Mouse (Mus musculus) kidney, postnatal 25 days (tissue): Measurements from ENCODE around the gene Bcas3.

Source experiments
- DNase-seq, 2 experiments: peaks; one replicate each; pipeline ENCODE4 v3.0.0; 2021; ENCODE audit warnings: mixed read lengths in 2 of 2

The Bcas3 gene

DNA sequence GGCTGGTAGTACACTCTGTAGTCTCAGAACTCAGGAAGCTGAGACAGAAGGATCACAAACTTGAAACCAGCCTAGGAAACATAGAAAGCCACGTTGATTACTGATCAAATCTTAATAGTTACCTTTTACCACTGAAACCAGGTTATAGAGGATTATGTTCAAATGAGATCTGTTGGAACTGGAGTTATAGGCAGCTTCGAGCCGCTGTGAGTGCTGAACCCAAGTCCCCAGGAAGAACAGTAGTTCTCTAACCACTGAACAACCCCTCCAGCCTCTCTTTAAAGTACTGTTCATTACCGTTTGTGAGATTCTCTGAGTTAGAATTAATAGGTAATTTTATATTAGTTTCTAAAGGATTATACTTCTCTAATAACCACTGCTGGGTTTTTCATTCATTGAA, 188.0 kb downstream of the Bcas3 start:
- DNase-seq, result no peak

DNA sequence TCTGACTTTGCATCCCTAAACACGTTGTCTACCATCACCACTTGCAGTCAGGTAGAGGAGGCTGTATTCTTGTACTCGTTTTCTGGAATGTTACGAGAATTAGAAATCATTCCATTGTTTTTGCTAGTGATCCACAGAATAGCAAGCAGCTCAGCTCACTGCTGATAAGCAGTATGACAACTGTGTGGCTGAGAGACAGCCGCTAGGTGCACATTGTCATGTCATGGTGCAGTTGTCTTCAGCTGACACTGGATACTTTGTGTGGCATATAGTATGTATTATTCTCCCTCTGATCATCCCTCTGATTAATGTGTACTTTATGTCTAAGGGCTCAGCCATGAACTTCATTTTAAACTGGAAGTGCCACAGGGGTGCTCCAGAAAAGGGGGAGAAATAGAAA, 190.3 kb downstream of the Bcas3 start:
- no peak for DNase-seq

DNA sequence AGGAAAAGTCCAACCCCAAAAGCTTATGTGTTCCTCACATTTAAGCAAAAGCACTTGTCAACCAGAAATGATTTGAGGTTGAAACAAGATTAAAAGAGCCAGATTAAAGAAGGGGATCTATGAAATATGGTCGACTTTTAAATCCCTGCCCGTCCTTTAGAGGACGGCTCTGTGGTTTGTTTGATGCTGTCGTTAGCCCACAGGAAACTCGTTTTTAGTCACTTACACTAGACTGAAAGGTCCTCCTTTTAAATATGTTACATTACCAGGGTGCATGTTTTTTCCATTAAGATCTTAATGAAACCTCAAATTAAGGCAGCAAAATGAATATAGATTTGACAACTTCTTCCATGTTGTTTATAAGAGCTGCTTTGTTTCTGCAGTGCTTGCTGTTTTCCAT, 192.6 kb downstream of the Bcas3 start:
- DNase-seq, result no peak

GRCm38 (mm10) chr11:85547966-85548365, 195.0 kb downstream of the Bcas3 start:
- no peak for DNase-seq

GRCm38 (mm10) chr11:85549651-85550050, 196.7 kb downstream of the Bcas3 start:
- no peak for DNase-seq

DNA sequence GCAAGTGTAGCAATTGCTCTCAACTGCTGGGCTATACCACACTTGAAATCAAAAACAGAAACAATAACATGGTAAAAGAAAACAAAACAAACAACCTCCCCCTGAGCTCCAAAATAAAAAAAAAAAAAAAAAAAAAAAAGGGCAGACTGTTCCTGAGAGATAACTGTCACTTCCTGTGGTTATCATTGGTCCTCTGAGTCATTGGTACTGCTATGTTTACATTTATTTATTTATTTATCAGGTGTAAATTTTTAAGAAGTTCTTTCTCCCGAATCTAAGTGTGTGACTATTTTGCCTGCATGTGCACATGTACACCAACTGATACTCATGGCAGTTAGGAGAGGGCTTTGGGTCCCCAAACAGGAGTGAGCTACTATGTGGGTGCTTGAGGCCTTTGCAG, 202.1 kb downstream of the Bcas3 start:
- no peak for DNase-seq

DNA sequence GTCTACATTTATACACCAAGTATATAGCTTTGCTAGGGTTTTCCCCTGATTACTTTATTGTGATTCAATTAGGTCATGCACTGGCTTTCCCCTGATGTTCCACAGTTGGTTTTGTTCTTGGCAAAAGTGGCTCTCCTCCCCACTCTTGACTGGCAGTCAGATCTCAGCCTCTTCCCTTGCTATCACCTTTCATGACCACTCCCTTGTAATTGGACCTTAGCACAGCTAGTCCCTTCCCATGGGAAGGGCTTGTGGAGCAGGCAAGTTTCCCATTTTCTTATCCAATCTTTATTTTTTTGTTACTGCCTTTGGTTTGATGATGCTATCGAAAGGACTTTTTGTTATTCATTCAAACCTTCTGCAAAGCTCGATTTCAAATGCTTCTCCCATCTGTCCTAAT, 202.8 kb downstream of the Bcas3 start:
- DNase-seq, result no peak

DNA sequence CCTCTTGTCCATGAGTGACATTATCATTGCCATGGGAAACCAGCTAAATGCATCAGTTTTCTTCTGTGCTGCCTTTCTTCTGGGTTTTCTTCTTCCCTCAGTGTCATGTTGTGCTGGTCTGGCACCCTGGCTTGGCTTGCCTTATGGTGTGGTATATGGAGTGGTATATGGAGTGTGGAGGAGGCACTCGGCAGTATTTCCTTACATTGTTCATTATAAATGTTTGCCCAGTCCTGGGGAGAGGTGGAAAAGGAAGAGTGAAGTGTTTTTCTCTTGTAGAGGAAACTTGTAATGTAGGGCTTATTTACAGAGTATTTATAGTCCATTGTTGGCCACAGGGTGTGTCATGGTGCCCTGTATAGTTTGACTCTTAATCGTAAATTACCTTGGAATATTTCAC, 212.1 kb downstream of the Bcas3 start:
- no peak for DNase-seq

DNA sequence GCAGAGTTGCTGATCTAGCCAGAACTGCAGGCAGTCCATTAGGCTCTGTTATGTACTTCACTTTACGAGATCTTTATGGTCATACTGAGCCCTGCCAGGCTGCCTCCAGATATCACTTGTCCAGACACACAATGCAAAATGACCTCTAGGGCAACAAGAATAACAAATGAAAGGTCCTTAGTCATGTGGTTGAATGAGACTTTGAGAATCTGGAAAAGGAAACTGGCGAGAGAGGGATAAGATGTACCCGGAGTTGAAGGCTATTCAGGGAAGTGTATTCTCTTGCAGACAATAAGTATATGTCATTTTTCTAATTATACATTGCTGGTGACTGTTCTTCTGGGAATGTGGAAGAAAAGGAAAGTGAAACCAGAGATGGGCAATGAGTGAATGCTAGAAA, 218.1 kb downstream of the Bcas3 start:
- DNase-seq, result no peak

GRCm38 (mm10) chr11:85571936-85572335, 219.0 kb downstream of the Bcas3 start:
- no peak for DNase-seq

- DNase-seq, result no peak
Observed at GRCm38 (mm10) chr11:85572590-85572989, 219.6 kb downstream of the Bcas3 start.

GRCm38 (mm10) chr11:85574496-85574895, 221.5 kb downstream of the Bcas3 start:
- DNase-seq, result peak; percentile 68 to 79

GRCm38 (mm10) chr11:85577816-85578645, 225.1 kb downstream of the Bcas3 start:
- DNase-seq, result no peak

DNA sequence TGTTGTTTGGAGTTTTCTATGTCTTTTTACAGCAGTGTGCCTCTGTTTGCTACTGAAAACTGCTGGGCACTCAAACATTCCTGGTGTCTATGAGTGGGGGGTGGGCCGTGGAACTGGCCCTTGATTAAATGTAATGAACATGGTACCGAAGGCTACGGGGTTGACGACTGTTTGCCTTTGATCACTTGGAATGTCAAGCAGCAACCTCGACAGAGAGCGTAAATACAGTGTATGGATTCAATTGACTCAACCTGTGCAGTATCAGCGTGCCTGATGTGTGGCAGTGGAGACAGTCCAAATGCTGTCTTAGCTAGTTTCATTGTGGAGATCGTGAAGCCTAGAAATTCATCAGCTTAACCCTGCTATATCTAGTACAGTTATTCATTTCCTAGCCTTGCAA, 231.1 kb downstream of the Bcas3 start:
- no peak for DNase-seq

DNA sequence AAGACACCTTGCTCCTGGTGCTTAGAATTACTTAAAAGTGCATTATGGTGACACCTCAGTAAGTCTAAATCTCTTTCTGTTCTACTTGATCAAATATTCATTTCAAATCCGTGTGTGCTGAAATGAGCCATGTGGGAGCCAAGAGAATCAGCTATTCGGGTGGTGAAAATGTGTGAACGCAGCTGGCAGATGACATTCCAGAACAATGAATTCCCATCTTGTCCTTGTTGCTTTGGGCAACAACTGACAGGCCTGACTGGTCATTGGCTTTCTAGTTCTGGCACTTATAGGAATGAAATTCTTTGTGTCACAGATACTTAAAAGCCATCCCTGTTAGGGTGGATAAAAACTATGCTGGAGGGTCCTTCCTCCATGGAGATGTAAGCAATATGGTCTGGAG, 240.7 kb downstream of the Bcas3 start:
- no peak for DNase-seq

GRCm38 (mm10) chr11:85599251-85599650, 246.3 kb downstream of the Bcas3 start:
- no peak for DNase-seq

GRCm38 (mm10) chr11:85603546-85604322, 250.8 kb downstream of the Bcas3 start:
- no peak for DNase-seq

- no peak for DNase-seq
Observed at GRCm38 (mm10) chr11:85609303-85609940, 256.5 kb downstream of the Bcas3 start.

DNA sequence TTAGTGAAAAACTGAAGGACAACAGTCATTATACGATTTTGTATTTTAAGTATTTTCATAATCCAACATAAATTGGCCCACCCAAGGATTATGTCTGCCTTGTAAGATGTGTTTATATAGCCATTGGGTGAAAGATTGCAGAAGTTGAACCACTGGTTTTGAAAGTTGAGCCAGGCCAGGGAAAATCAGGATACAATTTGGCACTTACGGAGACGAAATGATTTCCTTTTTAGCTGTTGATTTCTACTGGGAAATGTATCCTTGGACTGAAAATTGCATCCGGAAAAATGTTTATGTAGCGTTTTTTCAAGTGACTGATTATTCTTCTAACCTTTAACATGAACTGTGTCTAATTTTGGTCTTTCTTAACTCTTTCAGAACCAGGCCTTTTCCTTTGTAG, 260.1 kb downstream of the Bcas3 start:
- DNase-seq, result no peak

DNA sequence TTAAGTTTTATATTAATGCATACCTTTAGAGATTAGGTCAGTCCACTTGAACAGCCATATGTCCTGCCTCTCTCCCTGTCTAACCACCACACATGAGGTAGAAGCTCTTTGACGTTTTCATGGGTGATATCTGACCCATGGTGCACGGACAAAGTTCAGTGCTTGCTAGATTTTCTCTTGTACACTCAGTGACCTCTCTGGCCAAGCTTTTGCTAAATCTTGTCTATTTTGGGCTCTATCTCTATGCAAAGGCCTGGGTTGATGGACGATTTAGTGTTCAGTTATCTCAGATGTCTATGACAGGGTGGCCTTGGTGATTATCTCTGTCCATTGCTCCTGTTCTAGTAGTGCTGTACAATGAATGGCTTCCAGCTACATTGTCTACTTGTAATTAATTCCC, 260.6 kb downstream of the Bcas3 start:
- DNase-seq, result peak in 1 of 2 experiments; percentile 28

DNA sequence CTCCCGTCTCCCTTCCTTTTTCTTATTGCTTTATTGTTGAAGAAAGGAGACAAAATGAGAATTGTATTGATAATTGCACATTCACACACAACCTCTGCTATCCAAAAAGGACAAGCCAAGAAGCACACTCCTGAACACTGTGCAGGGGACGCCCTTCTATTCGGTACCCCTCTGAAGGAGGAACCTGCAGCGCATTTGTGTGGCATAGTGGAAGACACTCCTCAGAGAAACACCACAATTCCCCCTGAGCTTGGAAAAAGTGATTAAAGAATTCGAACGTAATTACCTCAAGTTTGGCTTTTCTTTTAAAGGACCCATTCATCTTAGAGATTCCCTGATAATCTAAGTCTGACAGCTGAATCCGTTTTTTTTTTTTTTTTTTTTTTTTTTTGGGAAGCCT, 261.5 kb downstream of the Bcas3 start:
- no peak for DNase-seq

- DNase-seq, result peak; percentile 67 to 85
Observed at GRCm38 (mm10) chr11:85615421-85615820, 262.5 kb downstream of the Bcas3 start.

DNA sequence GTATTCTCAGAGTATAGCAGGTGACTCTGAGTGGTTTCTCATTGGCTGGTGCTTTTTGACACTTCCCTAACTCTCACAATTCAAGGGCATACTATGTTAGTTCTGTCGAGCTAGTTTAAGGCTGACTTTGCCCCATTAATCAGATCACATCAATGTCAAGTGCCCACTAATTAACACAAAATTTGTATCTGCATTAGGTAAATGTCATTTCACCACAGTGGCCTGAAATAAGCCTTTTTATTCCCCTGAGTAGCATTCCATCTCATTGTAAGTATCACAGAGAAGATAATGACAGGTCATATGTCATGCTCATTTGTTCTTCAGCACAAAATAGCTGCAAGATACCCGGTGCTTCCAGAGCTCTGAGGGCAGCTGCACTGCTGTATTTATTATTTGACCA, 268.5 kb downstream of the Bcas3 start:
- no peak for DNase-seq

GRCm38 (mm10) chr11:85621994-85622393, 269.0 kb downstream of the Bcas3 start:
- DNase-seq, result no peak
